10 mouse cellular contexts compared by ENCODE assay signal in the genomic region with DNA sequence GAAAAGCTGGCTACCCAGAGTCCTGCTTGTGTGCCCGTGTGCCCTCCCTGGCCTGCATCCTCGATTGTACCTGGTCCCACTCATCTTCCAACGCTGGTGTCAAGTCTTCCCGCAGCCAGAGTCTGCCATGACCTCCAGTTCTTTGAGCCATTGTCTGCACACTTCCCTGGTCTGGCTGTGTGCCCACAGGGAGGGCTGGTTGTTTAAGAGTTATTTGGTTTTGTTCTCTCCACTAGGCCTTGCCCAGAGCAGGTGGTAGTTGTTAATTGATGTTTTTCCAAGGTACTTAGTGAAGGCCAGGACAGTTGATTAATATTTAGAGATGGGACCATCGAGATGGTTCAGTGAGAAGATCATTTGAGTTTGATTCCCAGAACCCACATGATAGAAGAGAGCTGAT. TPM values are rescaled to one million over a fixed set of nuclear protein-coding genes. Genes with fewer than 3 reads are reported as not detected.
DNase-seq lines count a peak whose midpoint lies in the region; ATAC-seq lines count a peak whose summit lies in the region.
"Had no signal": no experiment of that assay in that cellular context is flagged by ENCODE, and none has a peak within 500 bp of the region (broad histone marks: within the 10 kb centered on the region; RNA-seq: fewer than 3 reads in every experiment).

No protein-coding gene starts in this region.

- no peaks in the 10 kb centered on the region for H3K27me3 ChIP-seq in forebrain, embryonic 10.5 days (ENCODE audit: poor library complexity, severe bottlenecking)
- no peaks in the 10 kb centered on the region for H3K27me3 ChIP-seq in forebrain, embryonic 16.5 days (replicated peaks; ENCODE audit: control insufficient read depth, insufficient read depth, low read length)
- no peaks in the 10 kb centered on the region for H3K27me3 ChIP-seq in kidney, embryonic 14.5 days (ENCODE audit: control insufficient read depth, insufficient read depth, low read length)
- H3K27me3 ChIP-seq in embryonic facial prominence, embryonic 11.5 days (ENCODE audit: control insufficient read depth, insufficient read depth, low read length): no peaks in the 10 kb centered on the region
- H3K27me3 ChIP-seq in midbrain, embryonic 12.5 days: no peaks in the 10 kb centered on the region

- no peak for DNase-seq in forebrain, embryonic 10.5 days (ENCODE audit: extremely low spot score, low spot score)
- DNase-seq in kidney, adult 9 months: peak; percentile 70
- DNase-seq in embryonic facial prominence, embryonic 11.5 days (ENCODE audit: low spot score): no peak
- no peak for DNase-seq in thymus, adult 18-20 months
- no peak for DNase-seq in gastrocnemius, postnatal 10 days
- DNase-seq: cerebellum, adult 18-20 months had no signal

- no peaks in the 10 kb centered on the region for H3K36me3 ChIP-seq in forebrain, embryonic 10.5 days (replicated peaks)
- H3K36me3 ChIP-seq in forebrain, embryonic 16.5 days (ENCODE audit: control insufficient read depth, insufficient read depth): no peaks in the 10 kb centered on the region
- no peaks in the 10 kb centered on the region; the same call in 1 of the 2 replicates for H3K36me3 ChIP-seq in kidney, embryonic 14.5 days (ENCODE audit: control insufficient read depth, insufficient read depth, low read length)
- no peaks in the 10 kb centered on the region for H3K36me3 ChIP-seq in embryonic facial prominence, embryonic 11.5 days (replicated peaks; ENCODE audit: control insufficient read depth, insufficient read depth, low read depth, low read length)
- no peaks in the 10 kb centered on the region for H3K36me3 ChIP-seq in midbrain, embryonic 12.5 days

- no peak overlapping the region for H3K9ac ChIP-seq in forebrain, embryonic 16.5 days (replicated peaks; ENCODE audit: low read depth, low read length)
- no peak overlapping the region for H3K9ac ChIP-seq in kidney, embryonic 14.5 days (ENCODE audit: low read depth, low read length)
- H3K9ac ChIP-seq in embryonic facial prominence, embryonic 11.5 days (replicated peaks; ENCODE audit: low read length): no peak overlapping the region
- H3K9ac ChIP-seq in midbrain, embryonic 12.5 days (replicated peaks): no peak overlapping the region

- no peaks in the 10 kb centered on the region for H3K9me3 ChIP-seq in forebrain, embryonic 10.5 days
- no peaks in the 10 kb centered on the region for H3K9me3 ChIP-seq in forebrain, embryonic 16.5 days (ENCODE audit: control insufficient read depth, low read length)
- no peaks in the 10 kb centered on the region for H3K9me3 ChIP-seq in kidney, embryonic 14.5 days (ENCODE audit: control insufficient read depth, low read length)
- no peaks in the 10 kb centered on the region for H3K9me3 ChIP-seq in embryonic facial prominence, embryonic 11.5 days (replicated peaks; ENCODE audit: control insufficient read depth, low read length)
- H3K9me3 ChIP-seq in midbrain, embryonic 12.5 days: no peaks in the 10 kb centered on the region
- H3K9me3 ChIP-seq: megakaryocyte, embryonic 14.5 days had no signal

- no peak overlapping the region for H3K4me2 ChIP-seq in forebrain, embryonic 16.5 days (ENCODE audit: low read length)
- no peak overlapping the region for H3K4me2 ChIP-seq in kidney, embryonic 14.5 days (replicated peaks; ENCODE audit: low read depth, low read length)
- no peak overlapping the region for H3K4me2 ChIP-seq in embryonic facial prominence, embryonic 11.5 days (ENCODE audit: low read depth, low read length)
- H3K4me2 ChIP-seq in midbrain, embryonic 12.5 days (replicated peaks): no peak overlapping the region

- peaks cover 34% of the 10 kb centered on the region for H3K4me1 ChIP-seq in forebrain, embryonic 10.5 days
- peaks cover 29% of the 10 kb centered on the region for H3K4me1 ChIP-seq in forebrain, embryonic 16.5 days (replicated peaks; ENCODE audit: control insufficient read depth, insufficient read depth, low read length)
- H3K4me1 ChIP-seq in kidney, embryonic 14.5 days (ENCODE audit: control insufficient read depth, insufficient read depth, low read length): peaks cover 38% of the 10 kb centered on the region
- peaks cover 7% of the 10 kb centered on the region for H3K4me1 ChIP-seq in embryonic facial prominence, embryonic 11.5 days (ENCODE audit: control insufficient read depth, insufficient read depth, low read length)
- H3K4me1 ChIP-seq in midbrain, embryonic 12.5 days: peaks cover 18% of the 10 kb centered on the region

- WGBS in forebrain, embryonic 10.5 days: 86% methylated on average over 5 of the region's 5 CpGs
- 36% methylated on average over 5 of the region's 5 CpGs for WGBS in forebrain, embryonic 16.5 days
- 77% methylated on average over 5 of the region's 5 CpGs for WGBS in kidney, embryonic 14.5 days
- WGBS in embryonic facial prominence, embryonic 11.5 days: 80% methylated on average over 5 of the region's 5 CpGs
- 78% methylated on average over 5 of the region's 5 CpGs for WGBS in midbrain, embryonic 12.5 days

- H3K4me3 ChIP-seq in forebrain, embryonic 10.5 days: no peak overlapping the region
- H3K4me3 ChIP-seq in forebrain, embryonic 16.5 days (replicated peaks; ENCODE audit: low read length): no peak overlapping the region
- no peak overlapping the region for H3K4me3 ChIP-seq in kidney, embryonic 14.5 days (ENCODE audit: low read length)
- H3K4me3 ChIP-seq in embryonic facial prominence, embryonic 11.5 days (ENCODE audit: low read depth, low read length): no peak overlapping the region
- no peak overlapping the region for H3K4me3 ChIP-seq in midbrain, embryonic 12.5 days
- H3K4me3 ChIP-seq: megakaryocyte, embryonic 14.5 days had no signal

- no peak for ATAC-seq in forebrain, embryonic 16.5 days
- ATAC-seq in kidney, embryonic 14.5 days (ENCODE audit: low FRiP score, low TSS enrichment): no peak
- ATAC-seq in embryonic facial prominence, embryonic 11.5 days (replicated peaks; ENCODE audit: insufficient number of reproducible peaks, low FRiP score, low TSS enrichment, low read depth): no peak
- ATAC-seq in midbrain, embryonic 12.5 days (ENCODE audit: low FRiP score, low read depth): no peak

- H3K27ac ChIP-seq in forebrain, embryonic 10.5 days: peak overlapping the region; percentile 12
- no peak overlapping the region for H3K27ac ChIP-seq in forebrain, embryonic 16.5 days (ENCODE audit: low read length)
- no peak overlapping the region for H3K27ac ChIP-seq in kidney, embryonic 14.5 days (ENCODE audit: low read depth, low read length)
- peak overlapping the region; percentile 39; the same call in 1 of the 2 replicates for H3K27ac ChIP-seq in embryonic facial prominence, embryonic 11.5 days (replicated peaks; ENCODE audit: low read depth, low read length)
- H3K27ac ChIP-seq in midbrain, embryonic 12.5 days (replicated peaks): peak overlapping the region; percentile 52

RNA-seq across cellular contexts. Expression of gene Itgb5, which starts 54.7 kb away (rescaled TPM):
- polyA plus RNA-seq in forebrain, embryonic 10.5 days (2016; fragmentation: Nextera tagmentation; extraction: Ambion mirVana): 10.6 and 14.3 TPM in 2 replicates
- polyA plus RNA-seq in forebrain, embryonic 16.5 days (2015; fragmentation: Nextera tagmentation; extraction: Ambion mirVana): 7.7 and 10.5 TPM in 2 replicates
- polyA plus RNA-seq in kidney, embryonic 14.5 days (2014; fragmentation: Nextera tagmentation; extraction: Ambion mirVana): 34.3 and 49.7 TPM in 2 replicates
- 77.7 and 80.3 TPM in 2 replicates for polyA plus RNA-seq in embryonic facial prominence, embryonic 11.5 days (2014; fragmentation: Nextera tagmentation; extraction: Ambion mirVana)
- 24.1 and 31.0 TPM in 2 replicates for polyA plus RNA-seq in midbrain, embryonic 12.5 days (2016; fragmentation: Nextera tagmentation; extraction: Ambion mirVana)
- 10 to 100 TPM; 34.1 to 40.8 TPM for total RNA-seq in gastrocnemius, postnatal 10 days (2021)

Comparison
In these comparisons a context has a peak if more than half of its experiments do, and no peak if none do; other contexts are left out.
1. H3K27ac ChIP-seq: peak in forebrain, embryonic 10.5 days (single experiment), embryonic facial prominence, embryonic 11.5 days (single experiment) and midbrain, embryonic 12.5 days (single experiment); none in forebrain, embryonic 16.5 days (single experiment) and kidney, embryonic 14.5 days (single experiment).